Mouse (Mus musculus) heart, adult 2 months (tissue): ENCODE measurements at regions not wholly inside any gene's neighbourhood (a gene's known extent, or its start where the extent isn't known, plus 50 kb on each side); places are given as distances from the start of the nearest gene placed in this dataset.

Source experiments
- DNase-seq, 2 experiments: peaks; one replicate each; pipeline ENCODE4 v3.0.0; 2021
- H3K27ac ChIP-seq: fragments of 200-600 bp; 2 replicates; pipeline ENCODE4 v1.8.1; 2022
- H3K27me3 ChIP-seq: fragments of 200-500 bp; 2 replicates; pipeline ENCODE4 v1.6.1; 2012; ENCODE audit warnings: mild to moderate bottlenecking, low read length, inconsistent platforms, mixed read lengths; ENCODE audit not compliant: control insufficient read depth, insufficient read depth
- H3K36me3 ChIP-seq: fragments of 200-500 bp; 2 replicates; pipeline ENCODE4 v1.6.1; 2012; ENCODE audit warnings: low read length, inconsistent platforms; ENCODE audit not compliant: control insufficient read depth, insufficient read depth
- H3K4me1 ChIP-seq: fragments of 200-500 bp; 2 replicates; pipeline ENCODE4 v1.6.1; 2011; ENCODE audit warnings: low read length; ENCODE audit not compliant: control insufficient read depth, insufficient read depth
- H3K4me3 ChIP-seq: fragments of 200-600 bp; 2 replicates; pipeline ENCODE4 v1.8.1; 2022
- H3K79me2 ChIP-seq: fragments of 200-500 bp; replicated peaks from 2 replicates; pipeline ENCODE4 v1.6.1; 2012; ENCODE audit warnings: mild to moderate bottlenecking, inconsistent platforms, low read length, moderate library complexity, mixed read lengths; ENCODE audit not compliant: control insufficient read depth, insufficient read depth
- H3K9ac ChIP-seq: fragments of 200-500 bp; 2 replicates; pipeline ENCODE4 v1.6.1; 2012; ENCODE audit warnings: low read depth, mild to moderate bottlenecking, control low read depth, inconsistent platforms, low read length, mixed read lengths
- CTCF ChIP-seq: fragments of 200-600 bp; IDR thresholded peaks from 2 replicates; pipeline ENCODE4 v1.8.1; 2022; ENCODE audit warnings: antibody characterized with exemption, mild to moderate bottlenecking, moderate library complexity
- EP300 ChIP-seq: fragments of 200-500 bp; IDR thresholded peaks from 2 replicates; pipeline ENCODE4 v1.6.1; 2011; ENCODE audit warnings: low read depth, low read length, control low read depth; ENCODE audit not compliant: insufficient read depth
- POLR2A ChIP-seq: fragments of 200-500 bp; IDR thresholded peaks from 2 replicates; pipeline ENCODE4 v1.6.1; 2011; ENCODE audit warnings: mild to moderate bottlenecking, low read depth, low read length, control low read depth; ENCODE audit not compliant: insufficient read depth
- WGBS: fragments of 180-500 bp; shearing (Covaris S2); methylation state at CpG from one replicate; pipeline ENCODE4 v1.1.7; 2018; 5-methylcytosine and 5-hydroxymethylcytosine counted together
- intact Hi-C: fragments of 180-260 bp; cut with DNase I; formaldehyde crosslinking; loops from one replicate; pipeline ENCODE4 v1.15.1; 2025

- H3K79me2 ChIP-seq: no peaks in the 10 kb centered on the region
- 56% methylated on average over 6 of the region's 6 CpGs for WGBS
- no peak overlapping the region for H3K9ac ChIP-seq
- intact Hi-C loops: no loop called here
- H3K27me3 ChIP-seq: no peaks in the 10 kb centered on the region
- no peak for DNase-seq
- H3K36me3 ChIP-seq: no peaks in the 10 kb centered on the region
- H3K4me1 ChIP-seq: no peaks in the 10 kb centered on the region; the same call in 1 of the 2 replicates
- no peak overlapping the region for H3K27ac ChIP-seq
- H3K4me3 ChIP-seq: no peak overlapping the region
- no peak for TF ChIP-seq CTCF
- TF ChIP-seq EP300: no peak
- TF ChIP-seq POLR2A: no peak
Observed at GRCm38 (mm10) chr16:95207547-95207946, 49.8 kb upstream of the Kcnj15 start.
